Mouse (Mus musculus) hindbrain, embryonic 14.5 days (tissue): ENCODE results near the gene Cd52. TPM values are rescaled to one million over a fixed set of nuclear protein-coding genes. Genes with fewer than 3 reads are reported as not detected.
A peak's percentile ranks its signal among the peaks of the same experiment; 100 is the strongest.

ENCODE experiments used
- ATAC-seq: fragments of 200-750 bp; cut with Nextera tagmentation; 2 replicates; pipeline ENCODE4 v1.8.0; 2017; ENCODE audit warnings: moderate number of reproducible peaks, mild to moderate bottlenecking, moderate TSS enrichment, moderate library complexity; ENCODE audit not compliant: low FRiP score
- DNase-seq: peaks from one replicate; pipeline ENCODE4 v3.0.0-alpha.2; 2015; ENCODE audit warnings: low spot score
- H3K27ac ChIP-seq: fragments of 300-500 bp; sonication (generic); 2 replicates; pipeline ENCODE4 v1.5.1; 2014; ENCODE audit warnings: mild to moderate bottlenecking, moderate library complexity
- H3K27me3 ChIP-seq: fragments of 300-500 bp; sonication (generic); 2 replicates; pipeline ENCODE4 v1.6.1; 2014; ENCODE audit warnings: mild to moderate bottlenecking, low read length, mixed read lengths; ENCODE audit not compliant: control insufficient read depth, insufficient read depth
- H3K36me3 ChIP-seq: fragments of 300-500 bp; sonication (generic); replicated peaks from 2 replicates; pipeline ENCODE4 v1.6.1; 2014; ENCODE audit not compliant: control insufficient read depth, insufficient read depth
- H3K4me1 ChIP-seq: fragments of 300-500 bp; sonication (generic); replicated peaks from 2 replicates; pipeline ENCODE4 v1.6.1; 2014; ENCODE audit warnings: antibody characterized with exemption, low read length, mixed read lengths; ENCODE audit not compliant: control insufficient read depth, insufficient read depth
- H3K4me2 ChIP-seq: fragments of 300-500 bp; sonication (generic); replicated peaks from 2 replicates; pipeline ENCODE4 v1.6.1; 2014; ENCODE audit warnings: mild to moderate bottlenecking, moderate library complexity
- H3K4me3 ChIP-seq: fragments of 300-500 bp; sonication (generic); replicated peaks from 2 replicates; pipeline ENCODE4 v1.5.1; 2014; ENCODE audit warnings: mild to moderate bottlenecking, low read length
- H3K9ac ChIP-seq: fragments of 300-500 bp; sonication (generic); 2 replicates; pipeline ENCODE4 v1.6.1; 2014
- H3K9me3 ChIP-seq: fragments of 300-500 bp; sonication (generic); 2 replicates; pipeline ENCODE4 v1.6.1; 2016; ENCODE audit warnings: low read length; ENCODE audit not compliant: control insufficient read depth
- WGBS: fragments of 180-500 bp; shearing (Covaris S2); extraction: QIAGEN DNeasy Blood & Tissue Kit; methylation state at CpG from one replicate; pipeline ENCODE4 v1.1.7; 2014; 5-methylcytosine and 5-hydroxymethylcytosine counted together
- polyA plus RNA-seq: library from polyadenylated mRNA; unstranded; fragments of >200 nt; fragmentation: Nextera tagmentation; extraction: Ambion mirVana; gene quantifications from 2 replicates; pipeline ENCODE4 v1.2.1, GENCODE M21; 2014

The Cd52 gene
- polyA plus RNA-seq, 1 experiment from 2014 or later: 2.4 TPM

- H3K9ac ChIP-seq: peak overlapping the region; percentile 49; the same call in 1 of the 2 replicates
- peaks cover 5% of the 10 kb centered on the region for H3K4me1 ChIP-seq
- peaks cover 25% of the 10 kb centered on the region for H3K27me3 ChIP-seq
- no peaks in the 10 kb centered on the region for H3K9me3 ChIP-seq
- H3K27ac ChIP-seq: no peak overlapping the region
- no peak for ATAC-seq
- peak overlapping the region; percentile 81 for H3K4me2 ChIP-seq
- peak overlapping the region; percentile 44 for H3K4me3 ChIP-seq
- WGBS: 11% methylated on average over 7 of the region's 7 CpGs
- DNase-seq: no peak
- H3K36me3 ChIP-seq: no peaks in the 10 kb centered on the region
These were observed 12.4 kb downstream of the Cd52 start for GRCm38 (mm10) chr4:134082460-134082859.

- H3K36me3 ChIP-seq: no peaks in the 10 kb centered on the region
- H3K27me3 ChIP-seq: peaks cover 25% of the 10 kb centered on the region
- DNase-seq: peak; percentile 46
- peak; percentile 69 for ATAC-seq
- peak overlapping the region; percentile 49 for H3K9ac ChIP-seq
- peak overlapping the region; percentile 81 for H3K4me2 ChIP-seq
- peaks cover 5% of the 10 kb centered on the region for H3K4me1 ChIP-seq
- H3K9me3 ChIP-seq: no peaks in the 10 kb centered on the region
- no peak overlapping the region for H3K27ac ChIP-seq
- H3K4me3 ChIP-seq: peak overlapping the region; percentile 44
- WGBS: 2% methylated on average over 39 of the region's 41 CpGs
These were observed 13.0 kb downstream of the Cd52 start for GRCm38 (mm10) chr4:134081730-134082386.

GRCm38 (mm10) chr4:134080674-134081073 lies 14.2 kb downstream of the Cd52 start:
- no peak for ATAC-seq
- peaks cover 5% of the 10 kb centered on the region for H3K4me1 ChIP-seq
- peaks cover 25% of the 10 kb centered on the region for H3K27me3 ChIP-seq
- H3K9ac ChIP-seq: no peak overlapping the region
- 81% methylated on average over 4 of the region's 4 CpGs for WGBS
- no peak overlapping the region for H3K4me2 ChIP-seq
- DNase-seq: no peak
- H3K4me3 ChIP-seq: no peak overlapping the region
- H3K9me3 ChIP-seq: no peaks in the 10 kb centered on the region
- H3K36me3 ChIP-seq: no peaks in the 10 kb centered on the region
- no peak overlapping the region for H3K27ac ChIP-seq

- ATAC-seq: no peak
- H3K27me3 ChIP-seq: peaks cover 25% of the 10 kb centered on the region
- no peak overlapping the region for H3K4me3 ChIP-seq
- 24% methylated on average over 3 of the region's 3 CpGs for WGBS
- H3K9me3 ChIP-seq: no peaks in the 10 kb centered on the region
- no peak overlapping the region for H3K9ac ChIP-seq
- peak; percentile 55 for DNase-seq
- H3K4me2 ChIP-seq: no peak overlapping the region
- H3K27ac ChIP-seq: no peak overlapping the region
- no peaks in the 10 kb centered on the region for H3K36me3 ChIP-seq
- peaks cover 5% of the 10 kb centered on the region for H3K4me1 ChIP-seq
These were observed 16.2 kb downstream of the Cd52 start for GRCm38 (mm10) chr4:134078694-134079093.

GRCm38 (mm10) chr4:134068793-134069580 lies 25.9 kb downstream of the Cd52 start:
- H3K4me3 ChIP-seq: no peak overlapping the region
- DNase-seq (no peak), ATAC-seq (no peak)
- H3K36me3 ChIP-seq: no peaks in the 10 kb centered on the region
- no peak overlapping the region for H3K27ac ChIP-seq
- H3K9me3 ChIP-seq: no peaks in the 10 kb centered on the region
- WGBS: 83% methylated on average over 4 of the region's 4 CpGs
- H3K9ac ChIP-seq: no peak overlapping the region
- peaks cover 10% of the 10 kb centered on the region for H3K27me3 ChIP-seq
- no peak overlapping the region for H3K4me2 ChIP-seq
- H3K4me1 ChIP-seq: no peaks in the 10 kb centered on the region

GRCm38 (mm10) chr4:134067833-134068544 lies 26.9 kb downstream of the Cd52 start:
- no peak for ATAC-seq
- 88% methylated on average over 7 of the region's 7 CpGs for WGBS

GRCm38 (mm10) chr4:134067383-134067782 lies 27.5 kb downstream of the Cd52 start:
- DNase-seq (no peak), ATAC-seq (no peak)
- H3K4me1 ChIP-seq: no peaks in the 10 kb centered on the region
- H3K9me3 ChIP-seq: no peaks in the 10 kb centered on the region
- 89% methylated on average over 8 of the region's 8 CpGs for WGBS
- H3K4me3 ChIP-seq: no peak overlapping the region
- no peaks in the 10 kb centered on the region for H3K36me3 ChIP-seq
- no peak overlapping the region for H3K9ac ChIP-seq
- H3K4me2 ChIP-seq: no peak overlapping the region
- no peak overlapping the region for H3K27ac ChIP-seq
- H3K27me3 ChIP-seq: peaks cover 10% of the 10 kb centered on the region

More at GRCm38 (mm10) chr4:134067833-134068544, 26.9 kb downstream of the Cd52 start:
- Histone ChIP-seq H3K4me1 (no peaks in the 10 kb centered on the region), H3K36me3 (no peaks in the 10 kb centered on the region), H3K27ac (no peak overlapping the region), H3K4me3 (no peak overlapping the region), H3K27me3 (peaks cover 10% of the 10 kb centered on the region), H3K9me3 (no peaks in the 10 kb centered on the region), H3K4me2 (no peak overlapping the region), H3K9ac (no peak overlapping the region)
- no peak for DNase-seq

GRCm38 (mm10) chr4:134065431-134066004 lies 29.4 kb downstream of the Cd52 start:
- H3K4me2 ChIP-seq: no peak overlapping the region
- 27% methylated on average over 23 of the region's 23 CpGs for WGBS
- peaks cover 10% of the 10 kb centered on the region for H3K27me3 ChIP-seq
- H3K27ac ChIP-seq: no peak overlapping the region
- DNase-seq: no peak
- no peak overlapping the region for H3K4me3 ChIP-seq
- H3K9me3 ChIP-seq: no peaks in the 10 kb centered on the region
- H3K9ac ChIP-seq: no peak overlapping the region
- H3K36me3 ChIP-seq: no peaks in the 10 kb centered on the region
- no peak for ATAC-seq
- no peaks in the 10 kb centered on the region for H3K4me1 ChIP-seq

GRCm38 (mm10) chr4:134062561-134062960 lies 32.3 kb downstream of the Cd52 start:
- no peaks in the 10 kb centered on the region for H3K36me3 ChIP-seq
- H3K9ac ChIP-seq: no peak overlapping the region
- no peaks in the 10 kb centered on the region for H3K4me1 ChIP-seq
- WGBS: 80% methylated on average over 8 of the region's 8 CpGs
- H3K4me2 ChIP-seq: no peak overlapping the region
- H3K4me3 ChIP-seq: no peak overlapping the region
- no peak overlapping the region for H3K27ac ChIP-seq
- ATAC-seq (no peak), DNase-seq (no peak)
- peaks cover 10% of the 10 kb centered on the region for H3K27me3 ChIP-seq
- no peaks in the 10 kb centered on the region for H3K9me3 ChIP-seq
